Mouse (Mus musculus) bone marrow, adult 2 months (tissue): ENCODE results near the gene Shc3.

Experiments
- CTCF ChIP-seq: fragments of 200-500 bp; IDR thresholded peaks from 2 replicates; pipeline ENCODE4 v1.5.1; 2011; ENCODE audit warnings: low read length, control low read depth; ENCODE audit not compliant: control insufficient read depth, insufficient read depth
- POLR2A ChIP-seq: fragments of 200-500 bp; IDR thresholded peaks from 2 replicates; pipeline ENCODE4 v1.6.1; 2011; ENCODE audit warnings: low read depth, mild to moderate bottlenecking, control low read depth, low read length, borderline replicate concordance; ENCODE audit not compliant: control insufficient read depth

DNA sequence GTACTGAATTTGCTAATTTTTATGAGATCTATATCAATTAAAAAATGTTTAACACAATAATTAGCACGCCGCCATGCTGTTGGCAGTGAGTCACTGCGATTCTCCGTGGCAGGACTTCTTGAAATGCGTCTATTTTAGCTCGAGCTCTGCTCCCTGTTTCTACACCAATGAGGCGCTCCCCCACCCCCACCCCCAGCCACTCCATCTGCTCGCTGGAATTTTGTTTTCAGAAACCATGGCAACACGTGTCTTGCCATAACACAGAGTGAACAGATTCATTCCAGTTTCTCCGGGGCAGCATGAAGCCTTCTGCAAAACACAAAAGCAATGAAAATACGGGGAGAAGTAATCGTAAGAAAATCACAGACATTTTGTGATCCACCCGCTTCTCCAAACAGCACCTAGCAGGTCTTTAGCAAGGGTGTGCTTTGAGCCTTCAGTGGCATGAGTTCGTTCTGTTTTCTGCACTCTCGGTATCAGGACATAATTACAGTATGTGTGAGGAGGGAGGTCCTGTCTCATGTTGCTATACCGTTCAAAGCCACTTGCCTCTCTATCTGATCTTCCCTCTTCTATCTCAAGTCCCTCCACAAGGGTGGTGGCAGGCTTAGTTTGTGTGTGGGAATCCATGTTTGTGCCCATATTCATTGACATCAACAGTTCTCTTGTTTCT is 34.1 kb upstream of the Shc3 start:
- no peak for TF ChIP-seq CTCF
- TF ChIP-seq POLR2A, result no peak
